Mouse (Mus musculus) adrenal gland, adult 8-10 months (tissue): ENCODE results near the gene Lmntd2. TPM values are rescaled to one million over a fixed set of nuclear protein-coding genes. Genes with fewer than 3 reads are reported as not detected.
"Not testable (repeated sequence)": the region's sequence is repeated elsewhere in the genome, so short reads cannot be mapped to it uniquely, and the experiment has no call there.

ENCODE experiments used
- DNase-seq: peaks from one replicate; pipeline ENCODE4 v3.0.0; 2022
- total RNA-seq, 4 experiments: library from RNA; stranded (reverse); gene quantifications; 2 replicates each; pipeline ENCODE4 v1.2.4; 2022

Lmntd2 gene
- total RNA-seq: under 1 TPM; 0.12 to 0.94 (median 0.66) TPM

GRCm38 (mm10) chr7:141213605-141214235 is at the start of gene Lmntd2:
Gene Lmntd2, minus strand, starts transcription at chr7:141214080.
- DNase-seq: no peak

- no peak for DNase-seq
These were observed 49.8 kb upstream of the Lmntd2 start for GRCm38 (mm10) chr7:141263640-141264039.

- no peak for DNase-seq
These were observed 47.6 kb upstream of the Lmntd2 start for GRCm38 (mm10) chr7:141261480-141261879.

- DNase-seq: no peak
These were observed 42.3 kb upstream of the Lmntd2 start for GRCm38 (mm10) chr7:141256159-141256558.

GRCm38 (mm10) chr7:141250486-141250885 is 36.6 kb upstream of the Lmntd2 start:
- DNase-seq: not testable (repeated sequence)

- DNase-seq: no peak
These were observed 17.7 kb upstream of the Lmntd2 start for GRCm38 (mm10) chr7:141231551-141231950.

GRCm38 (mm10) chr7:141231111-141231510 is 17.2 kb upstream of the Lmntd2 start:
- no peak for DNase-seq

- no peak for DNase-seq
These were observed 16.7 kb upstream of the Lmntd2 start for GRCm38 (mm10) chr7:141230570-141230969.

- no peak for DNase-seq
These were observed 15.8 kb upstream of the Lmntd2 start for GRCm38 (mm10) chr7:141229702-141230101.

GRCm38 (mm10) chr7:141228279-141229067 is 14.6 kb upstream of the Lmntd2 start, which contains the start of gene Phrf1:
Gene Phrf1, plus strand, starts transcription at chr7:141228784.
- DNase-seq: peak; percentile 80

- no peak for DNase-seq
These were observed 13.9 kb upstream of the Lmntd2 start for GRCm38 (mm10) chr7:141227796-141228195.

- DNase-seq: no peak
These were observed 12.7 kb upstream of the Lmntd2 start for GRCm38 (mm10) chr7:141226535-141226934.

- no peak for DNase-seq
These were observed 8.9 kb upstream of the Lmntd2 start for GRCm38 (mm10) chr7:141222696-141223215.

- DNase-seq: no peak
These were observed 8.2 kb upstream of the Lmntd2 start for GRCm38 (mm10) chr7:141222126-141222467.

GRCm38 (mm10) chr7:141221249-141222125 is 7.6 kb upstream of the Lmntd2 start:
- peak; percentile 96 for DNase-seq

GRCm38 (mm10) chr7:141220377-141220776 is 6.5 kb upstream of the Lmntd2 start:
- DNase-seq: no peak

- no peak for DNase-seq
These were observed 5.7 kb upstream of the Lmntd2 start for GRCm38 (mm10) chr7:141219558-141220099.

GRCm38 (mm10) chr7:141218557-141219133 is 4.8 kb upstream of the Lmntd2 start:
- no peak for DNase-seq

- DNase-seq: no peak
These were observed 4.3 kb upstream of the Lmntd2 start for GRCm38 (mm10) chr7:141218141-141218540.

GRCm38 (mm10) chr7:141217343-141218013 is 3.6 kb upstream of the Lmntd2 start:
- no peak for DNase-seq

- DNase-seq: no peak
These were observed 3.0 kb upstream of the Lmntd2 start for GRCm38 (mm10) chr7:141216894-141217293.
